Mouse (Mus musculus) neural tube, embryonic 12.5 days (tissue): ENCODE results near the gene Cdk9. TPM values are rescaled to one million over a fixed set of nuclear protein-coding genes. Genes with fewer than 3 reads are reported as not detected.

ENCODE experiments used
- ATAC-seq: fragments of 200-750 bp; cut with Nextera tagmentation; 2 replicates; pipeline ENCODE4 v1.8.0; 2017; ENCODE audit warnings: low read depth, mild to moderate bottlenecking, moderate TSS enrichment, moderate library complexity; ENCODE audit not compliant: low FRiP score
- H3K27ac ChIP-seq: fragments of 300-500 bp; sonication (generic); 2 replicates; pipeline ENCODE4 v1.5.1; 2016
- H3K27me3 ChIP-seq: fragments of 300-500 bp; sonication (generic); replicated peaks from 2 replicates; pipeline ENCODE4 v1.6.1; 2016; ENCODE audit warnings: mild to moderate bottlenecking
- H3K36me3 ChIP-seq: fragments of 300-500 bp; sonication (generic); 2 replicates; pipeline ENCODE4 v1.6.1; 2016; ENCODE audit warnings: mild to moderate bottlenecking
- H3K4me1 ChIP-seq: fragments of 300-500 bp; sonication (generic); 2 replicates; pipeline ENCODE4 v1.6.1; 2016
- H3K4me2 ChIP-seq: fragments of 300-500 bp; sonication (generic); replicated peaks from 2 replicates; pipeline ENCODE4 v1.6.1; 2016; ENCODE audit warnings: mild to moderate bottlenecking
- H3K4me3 ChIP-seq: fragments of 300-500 bp; sonication (generic); 2 replicates; pipeline ENCODE4 v1.5.1; 2016
- H3K9ac ChIP-seq: fragments of 300-500 bp; sonication (generic); 2 replicates; pipeline ENCODE4 v1.6.1; 2016; ENCODE audit warnings: mild to moderate bottlenecking
- H3K9me3 ChIP-seq: fragments of 300-500 bp; sonication (generic); 2 replicates; pipeline ENCODE4 v1.6.1; 2016; ENCODE audit warnings: mild to moderate bottlenecking
- WGBS: fragments of 180-500 bp; shearing (Covaris S2); methylation state at CpG from one replicate; pipeline ENCODE4 v1.1.7; 2016; 5-methylcytosine and 5-hydroxymethylcytosine counted together
- polyA plus RNA-seq: library from polyadenylated mRNA; unstranded; fragments of >200 nt; fragmentation: Nextera tagmentation; extraction: Ambion mirVana; gene quantifications from 2 replicates; pipeline ENCODE4 v1.2.1, GENCODE M21; 2016

Gene Cdk9
- polyA plus RNA-seq: 97.8 and 103 TPM in 2 replicates

DNA sequence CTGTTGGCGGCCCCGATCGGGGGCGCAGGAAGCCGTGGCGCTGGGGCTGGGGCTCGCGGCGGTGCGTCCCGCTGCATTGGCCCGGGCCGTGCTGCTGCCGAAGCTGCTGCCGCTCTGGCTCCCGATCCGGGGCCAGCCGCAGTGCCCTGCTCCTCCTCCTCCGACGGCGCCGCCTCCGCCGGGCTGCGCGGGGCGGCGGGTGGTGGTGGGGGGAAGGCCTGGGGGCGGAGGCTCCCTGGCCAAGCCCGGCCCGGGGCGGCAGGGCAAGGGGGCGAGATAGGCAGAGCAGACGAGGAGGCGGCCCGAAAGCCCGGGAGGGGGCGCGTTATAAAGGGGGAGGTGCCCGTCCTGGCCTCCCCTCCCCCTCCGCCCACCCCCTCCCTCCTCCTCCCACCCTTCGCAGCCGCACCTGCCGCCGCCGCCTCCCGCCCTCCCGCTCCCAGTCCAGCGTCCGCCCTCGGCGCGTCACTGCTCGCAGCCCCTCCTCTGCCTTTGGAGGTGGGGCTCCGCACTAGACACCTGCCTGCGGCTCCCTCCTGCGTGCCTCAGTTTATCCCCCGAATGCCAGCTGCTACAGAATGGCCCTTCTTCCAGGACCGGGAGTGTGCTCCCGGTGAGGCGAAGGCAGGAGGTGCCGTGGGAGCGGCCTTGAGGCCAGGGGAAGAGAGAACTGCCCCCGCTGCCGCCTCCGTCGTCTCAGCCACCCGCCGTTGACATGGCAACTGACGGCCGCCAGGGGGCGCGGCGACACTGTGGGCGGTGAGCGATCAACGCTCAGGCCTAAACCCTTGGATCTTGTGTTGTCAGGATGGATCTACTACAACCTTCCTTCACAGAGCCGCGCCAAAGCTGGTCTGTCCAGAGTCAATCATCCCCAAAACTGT, at the start of gene Cdk9:
Gene Cdk9 (minus strand): TSS at position 143 of the 884 bp plus-strand sequence.
- 0% methylated on average over 60 of the region's 79 CpGs for whole genome bisulfite sequencing
- peak; percentile 81 for ATAC-seq
- Histone ChIP-seq H3K4me2 (peak within 1 kb of the TSS; percentile 93), H3K9me3 (no peaks in the 10 kb centered on the region), H3K27me3 (no peaks in the 10 kb centered on the region), H3K4me1 (peaks cover 24% of the 10 kb centered on the region), H3K36me3 (peaks cover 27% of the 10 kb centered on the region), H3K27ac (peak within 1 kb of the TSS; percentile 97), H3K9ac (peak within 1 kb of the TSS; percentile 90), H3K4me3 (peak within 1 kb of the TSS; percentile 93)

DNA sequence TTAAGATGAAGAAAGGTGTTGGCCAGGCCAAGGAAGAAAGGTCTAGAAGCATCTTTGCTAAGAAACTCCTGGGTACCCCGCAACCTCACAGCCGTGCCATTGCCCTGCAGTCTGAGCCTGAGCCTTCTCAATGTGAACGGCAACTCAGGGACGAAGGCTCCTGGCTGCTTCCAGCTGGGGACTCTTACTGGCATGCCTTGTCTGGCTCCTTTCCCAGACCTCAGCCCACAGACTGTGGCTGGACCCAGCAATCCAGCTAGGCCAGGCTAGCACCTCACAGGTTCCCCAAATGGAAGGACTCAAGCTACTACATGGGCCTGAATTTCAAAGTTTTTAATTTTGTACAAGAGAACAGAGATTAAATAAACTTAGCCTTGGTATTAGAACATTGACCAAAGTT, 49.0 kb upstream of the Cdk9 start:
- no peak for ATAC-seq
- H3K4me1 ChIP-seq: 0 out of 2 replicates have a peak, but pooled peaks cover 2% of the 10 kb centered on the region
- H3K9ac ChIP-seq: no peak overlapping the region
- H3K4me2 ChIP-seq: no peak overlapping the region
- peaks cover 30% of the 10 kb centered on the region for H3K36me3 ChIP-seq
- 93% methylated on average over 4 of the region's 4 CpGs for WGBS
- H3K9me3 ChIP-seq: no peaks in the 10 kb centered on the region
- no peaks in the 10 kb centered on the region for H3K27me3 ChIP-seq
- H3K27ac ChIP-seq: no peak overlapping the region
- no peak overlapping the region for H3K4me3 ChIP-seq

DNA sequence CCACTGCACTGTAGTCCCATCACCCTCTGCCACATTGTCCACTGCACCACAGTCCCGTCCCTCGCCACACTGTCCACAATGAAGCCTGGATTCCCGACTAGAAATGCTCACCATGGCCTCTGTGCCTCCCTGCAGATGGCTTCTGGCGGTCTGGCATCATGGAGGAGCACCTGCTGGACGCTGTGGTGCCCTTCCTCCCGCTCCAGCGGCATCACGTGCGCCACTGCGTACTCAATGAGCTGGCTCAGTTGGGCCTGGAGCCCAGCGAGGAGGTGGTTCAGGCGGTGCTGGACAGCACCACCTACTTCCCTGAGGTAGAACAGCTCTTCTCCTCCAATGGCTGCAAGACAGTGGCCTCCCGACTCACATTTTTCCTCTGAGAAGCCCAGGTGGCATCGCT, 48.5 kb upstream of the Cdk9 start:
- 88% methylated on average over 14 of the region's 14 CpGs for WGBS

DNA sequence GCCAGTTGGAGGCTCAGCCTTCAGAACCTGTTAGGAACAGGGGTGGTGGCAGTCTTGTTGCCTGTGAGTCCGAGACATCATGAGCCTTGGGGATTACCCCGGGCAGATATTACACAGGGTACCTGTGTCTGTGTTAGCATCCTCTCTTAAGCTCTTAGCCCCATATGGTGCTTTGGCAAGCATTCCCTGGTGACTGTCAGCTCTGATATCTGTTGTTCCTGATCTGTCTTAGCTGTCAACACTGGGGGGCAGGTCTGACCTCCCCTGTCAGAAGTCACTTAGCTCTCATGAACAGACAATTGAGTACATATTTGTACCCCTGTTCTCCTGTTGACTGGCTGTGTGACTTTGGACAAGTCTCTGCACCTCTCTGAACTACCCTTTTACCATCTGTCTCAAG, 46.1 kb upstream of the Cdk9 start:
- H3K9me3 ChIP-seq: no peaks in the 10 kb centered on the region
- H3K4me1 ChIP-seq: no peaks in the 10 kb centered on the region
- 0 out of 2 replicates have a peak overlapping the region, but pooled peaks have one; percentile 1 for H3K9ac ChIP-seq
- H3K27me3 ChIP-seq: no peaks in the 10 kb centered on the region
- no peak overlapping the region for H3K4me2 ChIP-seq
- ATAC-seq: no peak
- no peak overlapping the region for H3K4me3 ChIP-seq
- no peak overlapping the region for H3K27ac ChIP-seq
- 92% methylated on average over 2 of the region's 2 CpGs for WGBS
- H3K36me3 ChIP-seq: peaks cover 43% of the 10 kb centered on the region

More for the DNA sequence above, 48.5 kb upstream of the Cdk9 start:
- Histone ChIP-seq H3K9me3 (no peaks in the 10 kb centered on the region), H3K4me2 (no peak overlapping the region), H3K36me3 (peaks cover 30% of the 10 kb centered on the region), H3K4me1 (no peaks in the 10 kb centered on the region), H3K27ac (no peak overlapping the region), H3K27me3 (no peaks in the 10 kb centered on the region), H3K4me3 (no peak overlapping the region), H3K9ac (no peak overlapping the region)
- no peak for ATAC-seq

DNA sequence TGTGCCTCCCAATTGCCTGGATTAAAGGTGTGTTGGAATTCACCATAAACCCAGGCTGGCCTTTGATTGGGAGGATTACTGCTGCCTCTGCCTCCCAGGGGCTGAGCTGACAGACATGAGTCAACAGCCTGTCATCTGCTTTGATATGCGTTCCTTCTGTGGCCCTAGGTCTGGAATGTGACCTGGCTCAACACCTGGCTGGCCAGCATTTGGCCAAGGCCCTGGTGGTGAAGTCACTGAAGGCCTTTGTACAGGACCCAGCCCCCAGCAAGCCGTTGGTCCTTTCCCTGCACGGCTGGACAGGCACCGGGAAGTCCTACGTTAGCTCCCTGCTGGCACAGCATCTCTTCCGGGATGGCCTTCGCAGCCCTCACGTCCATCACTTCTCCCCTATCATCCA, 45.6 kb upstream of the Cdk9 start:
- Histone ChIP-seq H3K9ac (no peak overlapping the region), H3K9me3 (no peaks in the 10 kb centered on the region), H3K27me3 (no peaks in the 10 kb centered on the region), H3K4me1 (no peaks in the 10 kb centered on the region), H3K4me3 (no peak overlapping the region), H3K27ac (no peak overlapping the region), H3K4me2 (no peak overlapping the region), H3K36me3 (peaks cover 45% of the 10 kb centered on the region)
- ATAC-seq: no peak
- WGBS: 86% methylated on average over 8 of the region's 8 CpGs

DNA sequence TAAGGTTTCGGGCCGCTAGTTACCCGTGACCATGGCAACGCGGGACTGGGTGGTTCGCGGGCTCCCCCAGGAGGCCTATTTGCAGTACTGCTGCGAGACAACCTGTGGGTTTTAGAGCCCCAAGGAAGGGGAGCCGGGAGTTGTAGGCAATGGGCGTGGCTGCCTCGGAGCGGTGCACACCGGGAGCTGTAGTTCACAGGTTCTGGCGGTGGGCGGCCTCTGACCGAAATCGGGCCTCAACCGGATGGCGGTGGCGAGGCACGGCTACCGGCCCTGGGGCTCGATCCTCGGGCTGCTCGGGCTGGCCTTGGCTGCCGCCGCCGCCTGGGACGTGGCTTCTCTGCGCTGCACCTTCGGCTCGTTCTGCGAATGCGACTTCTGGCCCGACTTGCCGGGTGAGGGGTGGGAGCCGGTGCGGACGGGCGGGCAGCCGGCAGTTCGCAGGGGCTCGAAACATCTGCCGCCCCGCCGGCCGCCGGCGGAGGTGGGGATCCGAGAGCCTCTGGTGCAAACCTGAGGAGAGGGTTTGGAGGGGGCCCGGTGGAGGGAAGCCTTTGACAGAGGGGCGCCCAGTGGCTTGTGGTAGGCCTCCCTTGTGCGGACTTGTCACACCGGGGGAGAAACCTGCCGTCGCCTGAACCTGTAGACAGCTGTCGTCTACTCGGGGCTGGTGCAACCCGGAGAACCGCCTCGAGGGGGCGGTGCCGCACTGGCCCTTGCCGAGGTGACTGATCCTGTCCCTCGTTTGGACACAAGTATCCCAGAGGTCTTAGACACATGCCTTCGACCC, 44.4 kb upstream of the Cdk9 start, which contains the start of gene Tor2a:
Gene Tor2a (plus strand): TSS at position 179 of the 790 bp plus-strand sequence.
- ATAC-seq: peak; percentile 94
- Histone ChIP-seq H3K4me2 (peak within 1 kb of the TSS; percentile 61), H3K36me3 (peaks cover 46% of the 10 kb centered on the region), H3K27me3 (no peaks in the 10 kb centered on the region), H3K9me3 (no peaks in the 10 kb centered on the region), H3K4me3 (peak within 1 kb of the TSS; percentile 69), H3K4me1 (peaks cover 4% of the 10 kb centered on the region), H3K9ac (peak within 1 kb of the TSS; percentile 90), H3K27ac (peak within 1 kb of the TSS; percentile 74)
- under 1% methylated on average over 66 of the region's 66 CpGs for WGBS

DNA sequence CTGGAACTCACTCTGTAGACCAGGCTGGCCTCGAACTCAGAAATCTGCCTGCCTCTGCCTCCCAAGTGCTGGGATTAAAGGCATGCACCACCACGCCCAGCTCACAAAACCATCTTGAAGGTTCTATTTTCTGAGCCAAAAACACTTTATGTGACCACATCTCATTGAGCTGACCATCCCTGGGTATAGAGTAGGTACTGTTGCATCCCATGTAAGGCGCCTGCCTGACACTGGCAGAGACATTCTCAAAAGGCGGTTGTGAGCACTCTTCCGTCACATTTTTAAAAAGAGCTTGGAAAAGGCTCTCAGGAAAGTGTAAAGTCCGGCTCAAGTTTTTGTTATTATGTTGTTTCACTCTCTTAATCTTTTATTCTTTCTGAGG, 43.8 kb upstream of the Cdk9 start:
- WGBS: 37% methylated on average over 6 of the region's 6 CpGs
- peaks cover 41% of the 10 kb centered on the region for H3K36me3 ChIP-seq
- no peak overlapping the region for H3K4me3 ChIP-seq
- H3K27me3 ChIP-seq: no peaks in the 10 kb centered on the region
- ATAC-seq: peak; percentile 34; the same call in 1 of the 2 replicates
- no peak overlapping the region for H3K27ac ChIP-seq
- H3K4me2 ChIP-seq: peak overlapping the region; percentile 10; the same call in 1 of the 2 replicates
- H3K4me1 ChIP-seq: peaks cover 9% of the 10 kb centered on the region
- no peak overlapping the region for H3K9ac ChIP-seq
- H3K9me3 ChIP-seq: no peaks in the 10 kb centered on the region

DNA sequence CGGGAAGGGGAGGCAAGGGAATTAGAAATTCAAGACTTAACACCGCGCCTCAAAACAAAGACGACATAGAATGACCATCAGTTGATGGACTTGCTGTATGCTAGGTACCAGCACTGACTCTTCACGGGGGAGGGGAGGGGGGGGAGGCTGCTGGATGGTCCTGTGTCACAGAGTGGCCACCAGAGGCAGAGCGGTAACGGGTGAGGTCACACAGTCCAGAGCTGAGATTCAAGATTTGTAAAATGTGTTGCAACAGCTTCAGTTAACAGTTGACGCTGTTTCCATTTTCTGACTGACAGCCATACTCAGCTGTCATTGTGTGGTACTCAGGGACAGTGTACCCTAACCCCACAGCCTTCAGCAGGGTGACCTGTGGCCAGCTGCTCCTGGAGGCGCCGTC, 39.3 kb upstream of the Cdk9 start:
- ATAC-seq: no peak
- Histone ChIP-seq H3K9ac (0 out of 2 replicates have a peak overlapping the region, but pooled peaks have one; percentile 55), H3K27ac (no peak overlapping the region), H3K36me3 (peaks cover 46% of the 10 kb centered on the region), H3K4me2 (peak overlapping the region; percentile 63), H3K9me3 (no peaks in the 10 kb centered on the region), H3K4me3 (no peak overlapping the region), H3K4me1 (peaks cover 25% of the 10 kb centered on the region), H3K27me3 (no peaks in the 10 kb centered on the region)
- WGBS: 64% methylated on average over 10 of the region's 10 CpGs

DNA sequence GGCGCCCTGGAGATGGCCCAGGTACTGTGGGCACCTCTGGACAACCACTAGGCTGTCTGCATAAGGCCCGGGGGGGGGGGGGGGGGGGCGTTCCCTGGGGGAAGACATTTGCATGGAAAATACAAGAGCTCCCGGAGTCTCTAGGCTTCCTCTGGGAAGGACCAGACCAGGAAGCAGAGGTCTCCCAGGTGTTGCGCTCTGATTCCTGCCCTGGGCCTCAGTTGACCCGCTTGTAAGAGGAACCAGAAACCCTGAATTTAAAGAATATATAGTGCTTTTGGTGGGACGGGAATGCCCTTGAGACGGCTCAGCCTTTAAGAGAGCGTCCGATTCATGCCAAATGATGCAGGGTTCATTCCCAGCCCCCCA, 38.8 kb upstream of the Cdk9 start:
- no peaks in the 10 kb centered on the region for H3K27me3 ChIP-seq
- no peak for ATAC-seq
- peaks cover 51% of the 10 kb centered on the region for H3K36me3 ChIP-seq
- H3K4me2 ChIP-seq: peak overlapping the region; percentile 63
- H3K4me3 ChIP-seq: peak overlapping the region; percentile 30
- WGBS: 24% methylated on average over 8 of the region's 10 CpGs
- H3K27ac ChIP-seq: peak overlapping the region; percentile 62
- peaks cover 25% of the 10 kb centered on the region for H3K4me1 ChIP-seq
- no peaks in the 10 kb centered on the region for H3K9me3 ChIP-seq
- H3K9ac ChIP-seq: peak overlapping the region; percentile 55

DNA sequence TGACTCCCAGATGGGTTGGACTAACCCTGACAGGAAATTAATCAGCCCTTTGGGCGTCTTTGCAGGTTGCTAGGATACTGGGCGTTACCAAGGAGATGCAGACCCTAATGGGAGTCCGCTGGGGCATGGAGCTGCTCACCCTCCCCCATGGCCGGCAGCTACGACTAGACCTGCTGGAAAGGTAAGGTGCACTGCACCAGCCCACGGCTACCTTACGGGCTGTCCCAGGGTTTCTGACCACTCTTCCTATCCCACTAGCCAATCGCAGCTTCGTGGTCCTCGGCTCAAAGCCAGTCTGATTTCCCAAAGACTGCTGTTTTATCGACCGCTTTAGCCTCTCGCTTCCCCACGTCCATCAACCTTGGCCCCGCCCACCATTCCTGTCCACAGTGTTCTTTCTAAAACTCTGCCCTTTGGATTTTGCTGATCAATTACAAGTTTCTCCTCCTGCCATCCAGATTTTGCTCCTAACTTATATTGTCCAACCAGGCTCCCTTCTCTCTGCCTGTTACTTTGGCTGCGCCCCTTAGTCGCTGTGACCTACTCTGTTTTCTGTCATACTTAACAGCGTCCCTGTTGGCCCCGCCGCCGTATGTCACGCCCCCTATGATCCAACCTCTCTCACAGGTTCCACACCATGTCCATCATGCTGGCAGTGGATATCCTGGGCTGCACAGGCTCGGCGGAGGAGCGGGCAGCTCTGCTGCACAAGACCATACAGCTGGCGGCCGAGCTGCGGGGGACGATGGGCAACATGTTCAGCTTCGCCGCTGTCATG, 38.2 kb upstream of the Cdk9 start:
- H3K9me3 ChIP-seq: no peaks in the 10 kb centered on the region
- peak overlapping the region; percentile 55 for H3K9ac ChIP-seq
- H3K4me1 ChIP-seq: peaks cover 25% of the 10 kb centered on the region
- peak overlapping the region; percentile 62 for H3K27ac ChIP-seq
- peak; percentile 82 for ATAC-seq
- peak overlapping the region; percentile 63 for H3K4me2 ChIP-seq
- H3K36me3 ChIP-seq: peaks cover 57% of the 10 kb centered on the region
- H3K27me3 ChIP-seq: no peaks in the 10 kb centered on the region
- peak overlapping the region; percentile 30 for H3K4me3 ChIP-seq
- WGBS: 7% methylated on average over 31 of the region's 31 CpGs

DNA sequence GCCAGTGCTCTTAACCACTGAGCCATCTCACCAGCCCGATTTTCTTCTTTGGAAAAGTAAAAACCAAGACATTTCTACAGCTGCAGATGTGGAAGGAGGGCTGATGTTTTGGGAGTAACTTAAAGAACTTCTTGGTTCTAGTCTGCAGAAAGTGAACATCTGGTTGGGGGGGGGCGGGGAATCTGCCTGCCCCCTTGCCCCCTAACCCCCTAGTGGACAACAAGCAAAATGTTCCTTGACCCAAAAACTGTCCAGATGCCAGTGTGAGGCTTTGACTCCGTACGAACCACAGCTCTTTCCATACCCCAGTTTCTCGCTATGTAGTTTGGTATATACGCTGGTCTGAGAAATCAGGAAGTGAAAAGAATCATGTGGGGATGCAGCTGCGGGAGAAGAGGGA, 37.3 kb upstream of the Cdk9 start:
- Histone ChIP-seq H3K4me1 (peaks cover 25% of the 10 kb centered on the region), H3K4me2 (0 out of 2 replicates have a peak overlapping the region, but pooled peaks have one; percentile 63), H3K4me3 (no peak overlapping the region), H3K9ac (no peak overlapping the region), H3K9me3 (no peaks in the 10 kb centered on the region), H3K27me3 (no peaks in the 10 kb centered on the region), H3K27ac (no peak overlapping the region), H3K36me3 (peaks cover 65% of the 10 kb centered on the region)
- WGBS: 73% methylated on average over 7 of the region's 7 CpGs
- ATAC-seq: no peak
